Mouse (Mus musculus): Measurements from ENCODE around the gene Slc26a6. TPM values are rescaled to one million over a fixed set of nuclear protein-coding genes. Genes with fewer than 3 reads are reported as not detected.

The Slc26a6 gene
- polyA plus RNA-seq, 3 experiments from 2014 or later = 7.3 to 12.6 (median 8.2) TPM

DNA sequence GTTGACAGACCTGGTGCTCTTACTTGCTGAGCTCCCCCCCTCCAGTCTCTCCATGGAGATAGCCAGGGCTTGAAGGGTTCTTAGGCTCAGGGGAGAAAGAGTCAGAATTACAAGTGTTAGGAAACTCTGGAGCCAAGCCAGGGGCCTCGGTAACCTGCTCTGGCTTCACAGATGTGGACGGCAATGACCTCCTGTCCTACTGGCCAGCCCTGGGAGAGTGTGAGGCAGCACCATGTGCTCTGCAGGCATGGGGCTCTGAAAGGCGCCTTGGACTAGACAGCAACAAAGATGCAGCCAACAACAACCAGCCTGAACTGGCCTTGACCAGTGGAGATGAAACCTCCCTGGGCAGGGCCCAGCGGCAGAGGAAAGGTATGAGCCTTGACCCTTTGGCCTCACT is 5.7 kb upstream of the Slc26a6 start:
- no peak for ATAC-seq

DNA sequence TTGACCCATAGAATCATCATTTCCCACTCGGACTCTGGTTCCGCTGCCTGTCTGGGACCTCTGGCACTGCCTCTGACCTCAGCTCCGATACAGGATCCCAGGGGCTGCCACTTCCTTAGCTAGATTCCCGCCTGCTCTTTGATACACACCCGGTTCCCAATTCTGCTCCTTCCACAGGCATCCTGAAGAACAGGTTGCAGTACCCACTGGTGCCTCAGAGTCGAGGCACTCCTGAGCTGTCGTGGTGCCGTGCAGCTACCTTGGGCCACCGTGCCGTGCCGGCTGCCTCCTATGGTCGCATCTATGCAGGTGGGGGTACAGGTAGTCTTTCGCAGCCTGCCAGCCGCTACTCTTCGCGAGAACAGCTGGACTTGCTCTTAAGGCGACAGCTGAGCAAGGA is 4.7 kb upstream of the Slc26a6 start:
- no peak for ATAC-seq

- ATAC-seq = peak; percentile 91
Measured at GRCm38 (mm10) chr9:108853635-108854240, 655 bp downstream of the Slc26a6 start.

- ATAC-seq = peak; percentile 78
Measured at GRCm38 (mm10) chr9:108854241-108854696, 1.2 kb downstream of the Slc26a6 start.

- ATAC-seq = no peak
Measured at GRCm38 (mm10) chr9:108855335-108855734, 2.3 kb downstream of the Slc26a6 start.

DNA sequence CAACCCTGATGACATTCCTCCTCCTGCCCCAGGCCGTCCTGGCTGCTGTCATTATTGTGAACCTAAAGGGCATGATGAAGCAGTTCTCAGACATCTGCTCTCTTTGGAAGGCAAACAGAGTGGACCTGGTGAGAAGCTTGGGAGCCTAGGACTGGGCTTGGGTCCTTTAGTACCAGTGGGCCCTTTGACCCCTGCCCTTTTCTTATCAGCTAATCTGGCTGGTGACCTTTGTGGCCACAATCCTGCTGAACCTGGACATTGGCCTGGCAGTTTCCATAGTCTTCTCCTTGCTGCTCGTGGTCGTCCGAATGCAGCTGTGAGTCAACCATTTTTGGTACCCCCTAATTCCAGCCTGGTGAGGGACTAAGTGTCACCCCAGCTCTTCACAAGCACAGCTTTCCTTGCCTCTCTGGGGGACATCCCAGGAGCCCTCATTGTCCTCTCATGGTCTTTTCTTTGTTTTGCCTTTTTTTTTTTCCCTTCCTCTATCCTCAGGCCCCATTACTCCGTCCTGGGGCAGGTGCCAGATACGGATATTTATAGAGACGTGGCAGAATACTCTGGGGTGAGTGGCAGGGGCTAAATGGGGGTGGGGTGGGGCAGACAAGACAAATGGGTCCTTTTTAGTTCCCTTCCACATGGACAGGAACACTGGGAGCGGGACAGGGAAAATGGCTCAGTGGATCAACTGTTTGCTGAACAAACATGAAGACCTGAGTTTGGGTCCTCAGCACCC is 5.9 kb downstream of the Slc26a6 start:
- no peak for ATAC-seq

- no peak for ATAC-seq
Measured at GRCm38 (mm10) chr9:108912308-108912707, 59.2 kb downstream of the Slc26a6 start.

- no peak for ATAC-seq
Measured at GRCm38 (mm10) chr9:108913161-108913560, 60.1 kb downstream of the Slc26a6 start.

GRCm38 (mm10) chr9:108913621-108914020 is 60.5 kb downstream of the Slc26a6 start:
- no peak for ATAC-seq

DNA sequence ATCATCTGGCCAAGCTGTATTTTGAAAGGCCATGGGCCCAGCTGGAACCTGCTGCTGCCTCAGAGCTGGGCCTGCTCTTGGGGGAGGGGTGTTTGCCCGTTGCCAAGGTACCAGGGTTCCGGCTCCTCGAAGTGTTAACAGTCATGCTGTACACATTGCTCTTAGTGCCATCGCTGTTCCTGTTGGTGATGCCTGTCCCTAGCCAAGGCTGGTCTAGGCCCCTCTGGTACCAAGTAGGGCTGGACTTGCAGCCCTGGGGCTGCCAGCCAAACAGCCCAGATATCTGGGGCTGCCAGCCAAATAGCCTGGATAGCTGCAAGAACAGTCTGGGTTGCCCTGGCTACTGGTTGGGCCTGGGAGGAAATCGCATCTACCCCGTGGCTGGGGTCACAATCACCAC is 61.4 kb downstream of the Slc26a6 start, which contains the start of gene Tmem89:
Tmem89 (plus strand) TSS at position 129 of the 400 bp plus-strand sequence.
- ATAC-seq = no peak

- no peak for ATAC-seq
Measured at GRCm38 (mm10) chr9:108925897-108926296, 72.8 kb downstream of the Slc26a6 start.

GRCm38 (mm10) chr9:108928424-108928823 is 75.3 kb downstream of the Slc26a6 start:
- no peak for ATAC-seq

DNA sequence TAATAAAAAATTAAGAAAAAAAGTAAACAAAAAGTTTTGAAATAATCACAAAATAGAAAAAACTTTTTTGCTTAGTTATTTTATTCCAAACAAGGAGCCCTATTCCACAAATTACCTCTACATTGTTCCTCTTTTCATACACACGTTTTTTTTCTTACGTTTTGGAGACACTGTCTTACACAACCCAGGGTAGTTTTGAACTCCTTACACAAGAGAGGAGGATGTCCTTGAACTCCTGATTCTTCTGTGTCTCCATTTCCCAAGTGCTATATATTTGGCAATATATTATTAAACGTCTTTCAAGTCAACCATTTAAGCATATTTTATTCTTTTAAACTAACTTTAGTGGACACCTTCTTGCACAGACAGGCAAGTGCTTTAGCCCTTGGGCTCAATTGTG is 82.9 kb downstream of the Slc26a6 start:
- ATAC-seq = no peak

DNA sequence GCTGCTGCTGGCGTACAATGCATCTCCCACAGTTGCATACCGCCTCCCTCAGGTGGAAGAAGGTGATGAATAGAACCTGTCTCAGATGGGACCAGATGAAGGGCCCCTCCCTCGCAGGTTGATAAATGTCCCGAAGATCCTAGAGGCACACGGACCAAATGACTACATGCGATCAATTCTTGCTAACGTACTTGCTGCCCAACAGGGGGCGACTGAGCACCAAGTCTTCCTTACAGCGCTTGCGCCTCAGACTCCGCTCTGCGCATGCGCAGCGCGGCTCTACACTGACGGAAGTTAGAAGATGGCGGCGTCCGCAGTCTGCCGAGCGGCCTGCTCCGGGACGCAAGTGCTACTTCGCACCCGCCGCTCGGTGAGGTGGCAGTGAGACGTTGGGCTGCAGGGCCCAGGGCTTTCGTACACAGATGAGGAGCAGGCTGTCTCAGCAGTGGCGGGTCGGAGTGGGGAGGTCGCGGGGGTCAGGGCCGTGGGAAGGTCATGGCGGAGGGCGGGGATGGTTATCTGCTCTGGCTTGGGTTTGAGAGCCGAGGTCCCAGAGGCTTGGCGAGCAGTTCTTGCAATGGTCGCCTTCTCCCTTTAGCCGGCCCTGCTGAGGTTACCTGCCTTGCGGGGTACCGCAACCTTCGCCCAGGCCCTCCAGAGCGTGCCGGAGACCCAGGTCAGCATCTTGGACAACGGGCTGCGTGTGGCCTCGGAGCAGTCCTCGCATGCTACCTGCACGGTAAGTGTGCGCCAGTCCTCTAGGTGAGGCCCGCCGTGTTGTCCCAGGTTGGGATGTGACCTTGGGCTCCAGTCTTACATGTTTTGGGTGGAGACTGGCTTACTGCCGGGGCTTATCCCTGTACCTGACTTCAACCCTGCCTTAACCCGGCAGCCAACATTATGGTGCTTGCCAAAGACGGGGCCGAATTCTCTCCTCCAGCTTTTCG is 83.6 kb downstream of the Slc26a6 start, which contains the start of gene Uqcrc1:
Uqcrc1 (plus strand) TSS at position 216 of the 947 bp plus-strand sequence.
- ATAC-seq = peak; percentile 95

DNA sequence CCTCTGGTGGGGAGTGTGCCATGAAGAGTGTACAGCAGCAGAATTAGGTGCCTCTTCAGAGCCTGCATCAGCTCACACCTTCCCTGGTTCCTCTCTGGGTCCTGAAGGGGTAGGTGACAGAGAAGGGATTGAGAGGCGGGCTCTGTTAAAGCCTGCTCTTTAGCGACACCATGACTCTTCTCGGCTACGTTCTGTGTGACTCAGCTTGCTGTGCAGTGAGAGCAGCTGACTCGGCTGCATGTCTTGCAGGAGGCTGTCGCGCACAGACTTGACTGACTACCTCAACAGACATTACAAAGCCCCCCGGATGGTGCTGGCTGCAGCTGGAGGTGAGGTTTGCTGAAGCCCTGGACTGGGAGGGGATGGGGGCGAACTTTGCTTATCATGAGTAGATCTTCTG is 92.0 kb downstream of the Slc26a6 start:
- no peak for ATAC-seq

DNA sequence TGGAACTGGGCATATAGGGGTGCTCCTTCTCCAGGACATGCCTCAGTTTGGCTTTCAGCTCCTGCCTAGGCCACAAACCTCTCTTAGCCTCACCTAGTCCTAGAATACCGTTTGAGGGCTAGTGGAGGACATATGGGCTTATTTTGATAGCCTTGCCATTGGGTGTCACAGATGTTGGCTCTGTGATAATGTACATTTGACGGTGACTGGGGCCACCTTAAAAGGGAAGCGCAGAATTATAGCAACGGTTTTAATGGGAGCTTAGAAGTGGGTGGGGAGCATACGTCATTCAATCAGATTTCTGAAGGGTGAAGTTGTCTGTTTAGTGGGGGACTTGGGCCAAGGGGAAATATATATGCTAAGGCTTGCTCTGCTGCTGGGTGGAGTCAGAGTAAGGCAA is 92.5 kb downstream of the Slc26a6 start:
- no peak for ATAC-seq

DNA sequence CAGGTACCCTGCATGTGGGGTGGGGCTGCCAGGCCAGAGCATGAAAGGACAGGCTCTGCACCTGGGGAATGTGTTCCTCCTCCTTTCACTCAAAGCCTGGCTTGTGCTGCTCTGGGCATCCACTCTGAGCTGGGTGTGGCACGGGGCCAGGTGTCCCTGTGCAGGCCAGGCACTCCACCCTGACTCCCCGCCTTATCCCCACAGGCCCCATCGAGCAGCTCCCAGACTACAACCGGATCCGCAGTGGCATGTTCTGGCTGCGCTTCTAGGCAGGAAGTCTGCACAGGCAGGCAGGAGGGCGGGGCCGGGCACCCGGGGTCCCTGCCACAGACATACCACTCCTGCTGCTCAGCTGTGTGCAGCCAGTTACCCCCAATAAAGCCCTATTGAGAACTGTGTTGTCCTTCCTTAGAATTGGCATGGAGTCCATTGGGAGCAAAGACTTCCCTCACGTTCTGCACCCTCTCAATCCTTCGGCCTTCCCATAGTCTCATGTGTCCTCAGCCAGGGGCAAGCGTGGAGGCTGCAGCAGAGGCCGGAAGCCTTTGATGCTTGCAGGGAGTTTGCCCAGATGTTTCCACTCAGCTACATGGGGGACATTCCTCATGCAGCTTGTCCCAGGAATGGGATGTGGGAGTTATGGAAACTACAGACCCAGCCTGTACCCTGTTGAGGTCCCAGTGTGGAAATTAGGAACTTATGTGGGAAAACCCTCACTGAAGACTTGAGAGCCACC is 96.3 kb downstream of the Slc26a6 start:
- no peak for ATAC-seq

- no peak for ATAC-seq
Measured at GRCm38 (mm10) chr9:108949967-108950728, 97.1 kb downstream of the Slc26a6 start.

GRCm38 (mm10) chr9:108953081-108953636 is 100.1 kb downstream of the Slc26a6 start, which contains the start of gene Col7a1:
TSS of gene Col7a1 (plus strand) at chr9:108953586.
- ATAC-seq = no peak

- ATAC-seq = no peak
Measured at GRCm38 (mm10) chr9:108955241-108955640, 102.2 kb downstream of the Slc26a6 start.

DNA sequence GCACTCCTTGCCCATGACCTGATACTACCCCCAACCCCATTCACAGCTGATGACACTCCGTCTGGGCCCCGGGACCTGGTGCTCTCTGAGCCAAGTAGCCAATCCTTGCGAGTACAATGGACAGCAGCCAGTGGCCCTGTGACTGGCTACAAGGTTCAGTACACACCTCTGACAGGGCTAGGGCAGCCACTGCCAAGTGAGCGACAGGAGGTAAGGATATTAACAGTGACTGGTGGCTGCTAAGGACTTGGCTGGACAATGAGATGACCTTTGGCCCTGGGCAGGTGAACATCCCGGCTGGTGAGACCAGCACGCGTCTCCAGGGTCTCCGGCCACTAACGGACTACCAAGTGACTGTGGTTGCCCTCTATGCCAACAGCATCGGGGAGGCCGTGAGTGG is 102.8 kb downstream of the Slc26a6 start:
- ATAC-seq = no peak
